Mouse (Mus musculus): ENCODE data around the gene Cbln3.

GRCm38 (mm10) chr14:55883663-55884062, 529 bp downstream of the Cbln3 start:
- no peak for TF ChIP-seq CTCF (IDR thresholded peaks at IDR 0.05; ENCODE audit: low read depth)
- no peak for TF ChIP-seq EP300 (IDR thresholded peaks at IDR 0.05; ENCODE audit: low read depth)
